Mouse (Mus musculus) heart, adult 2 months (tissue): ENCODE data around the gene Ago4.

Source experiments
- CTCF ChIP-seq: fragments of 200-600 bp; IDR thresholded peaks from 2 replicates; pipeline ENCODE4 v1.8.1; 2022; ENCODE audit warnings: antibody characterized with exemption, mild to moderate bottlenecking, moderate library complexity
- POLR2A ChIP-seq: fragments of 200-500 bp; IDR thresholded peaks from 2 replicates; pipeline ENCODE4 v1.6.1; 2011; ENCODE audit warnings: mild to moderate bottlenecking, low read depth, low read length, control low read depth; ENCODE audit not compliant: insufficient read depth

GRCm38 (mm10) chr4:126502977-126503309, 30.3 kb downstream of the Ago4 start:
- TF ChIP-seq POLR2A (no peak), CTCF (no peak)
